ENCODE assay signal across 8 mouse cellular contexts in genomic region chr13:23584331-23584730, GRCm38 (mm10). TPM values are rescaled to one million over a fixed set of nuclear protein-coding genes. Genes with fewer than 3 reads are reported as not detected.
DNase-seq lines count a peak whose midpoint lies in the region; ATAC-seq and TF ChIP-seq lines count a peak whose summit lies in the region.

No protein-coding gene starts in this region.

- no peaks in the 10 kb centered on the region for H3K36me3 ChIP-seq in kidney, adult 2 months (ENCODE audit: control insufficient read depth, insufficient read depth, low read length)
- no peaks in the 10 kb centered on the region for H3K36me3 ChIP-seq in hindbrain, embryonic 10.5 days
- no peaks in the 10 kb centered on the region for H3K36me3 ChIP-seq in midbrain, embryonic 12.5 days

- H3K9ac ChIP-seq in midbrain, embryonic 12.5 days (replicated peaks): peak overlapping the region; percentile 62; the same call in 1 of the 2 replicates

- 0 out of 2 replicates have a peak overlapping the region, but pooled peaks have one; percentile 3 for H3K4me3 ChIP-seq in kidney, adult 2 months (ENCODE audit: insufficient read depth, low read depth, low read length)
- H3K4me3 ChIP-seq in hindbrain, embryonic 10.5 days: peak overlapping the region; percentile 57
- peak overlapping the region; percentile 48; the same call in 1 of the 2 replicates for H3K4me3 ChIP-seq in midbrain, embryonic 12.5 days

- H3K27ac ChIP-seq in kidney, adult 2 months (ENCODE audit: insufficient read depth, low read depth, low read length): peak overlapping the region; percentile 55
- H3K27ac ChIP-seq in hindbrain, embryonic 10.5 days: peak overlapping the region; percentile 95
- H3K27ac ChIP-seq in midbrain, embryonic 12.5 days (replicated peaks): peak overlapping the region; percentile 95

- TF ChIP-seq POLR2A in kidney, adult 2 months (IDR thresholded peaks at IDR 0.05; ENCODE audit: low read depth, low read length): no peak

- no peaks in the 10 kb centered on the region for H3K9me3 ChIP-seq in hindbrain, embryonic 10.5 days
- no peaks in the 10 kb centered on the region for H3K9me3 ChIP-seq in midbrain, embryonic 12.5 days

- TF ChIP-seq CTCF in kidney, adult 2 months (conservative IDR thresholded peaks at IDR 0.05; ENCODE audit: insufficient read depth, insufficient read length, low read depth, low read length): no peak

- peaks cover 13% of the 10 kb centered on the region; the same call in 1 of the 2 replicates for H3K4me1 ChIP-seq in kidney, adult 2 months (ENCODE audit: control insufficient read depth, insufficient read depth, low read length)
- peaks cover 48% of the 10 kb centered on the region for H3K4me1 ChIP-seq in hindbrain, embryonic 10.5 days (replicated peaks)
- peaks cover 34% of the 10 kb centered on the region for H3K4me1 ChIP-seq in midbrain, embryonic 12.5 days

- H3K27me3 ChIP-seq in kidney, adult 2 months (replicated peaks; ENCODE audit: control insufficient read depth, insufficient read depth, low read length): no peaks in the 10 kb centered on the region
- H3K27me3 ChIP-seq in hindbrain, embryonic 10.5 days (ENCODE audit: insufficient read depth, poor library complexity, severe bottlenecking): no peaks in the 10 kb centered on the region
- H3K27me3 ChIP-seq in midbrain, embryonic 12.5 days: no peaks in the 10 kb centered on the region

- peak; percentile 7 for DNase-seq in kidney, adult 2 months
- no peak for DNase-seq in kidney, postnatal 25 days
- peak; percentile 55 for DNase-seq in ZHBTc4 (ENCODE audit: low read depth, low spot score)
- no peak for DNase-seq in hindbrain, embryonic 10.5 days (ENCODE audit: low spot score)
- no peak for DNase-seq in right cerebral cortex, postnatal 14 days
- DNase-seq in urinary bladder, postnatal 25 days (ENCODE audit: low spot score): no peak
- no peak for DNase-seq in frontal cortex, postnatal 36 days (ENCODE audit: low spot score in 2 of 2)

- ATAC-seq in midbrain, embryonic 12.5 days (ENCODE audit: low FRiP score, low read depth): no peak

- H3K4me2 ChIP-seq in midbrain, embryonic 12.5 days (replicated peaks): peak overlapping the region; percentile 77

RNA-seq across cellular contexts. Expression of gene Hist1h4d, which starts 2.9 kb away (rescaled TPM):
- polyA plus RNA-seq in kidney, adult 2 months (2012; rRNA removed): 3.7 and 5.4 TPM in 2 replicates
- polyA plus RNA-seq in hindbrain, embryonic 10.5 days (2016; fragmentation: Nextera tagmentation; extraction: Ambion mirVana): 101 and 107 TPM in 2 replicates
- 109 and 113 TPM in 2 replicates for polyA plus RNA-seq in midbrain, embryonic 12.5 days (2016; fragmentation: Nextera tagmentation; extraction: Ambion mirVana)

RNA-seq across cellular contexts. Expression of gene Hist1h3d, which starts 8.8 kb away (rescaled TPM):
- 0.68 and 0.88 TPM in 2 replicates for polyA plus RNA-seq in kidney, adult 2 months (2012; rRNA removed)
- polyA plus RNA-seq in hindbrain, embryonic 10.5 days (2016; fragmentation: Nextera tagmentation; extraction: Ambion mirVana): 4.8 and 10.9 TPM in 2 replicates
- polyA plus RNA-seq in midbrain, embryonic 12.5 days (2016; fragmentation: Nextera tagmentation; extraction: Ambion mirVana): 4.6 and 5.4 TPM in 2 replicates

RNA-seq across cellular contexts. Expression of gene Hist1h2ad, which starts 10.2 kb away (rescaled TPM):
- polyA plus RNA-seq in kidney, adult 2 months (2012; rRNA removed): not detected in 2 replicates
- polyA plus RNA-seq in hindbrain, embryonic 10.5 days (2016; fragmentation: Nextera tagmentation; extraction: Ambion mirVana): 1.8 and 2.2 TPM in 2 replicates
- polyA plus RNA-seq in midbrain, embryonic 12.5 days (2016; fragmentation: Nextera tagmentation; extraction: Ambion mirVana): 1.8 and 2.5 TPM in 2 replicates

RNA-seq across cellular contexts. Expression of gene Hist1h2bf, which starts 10.3 kb away (rescaled TPM):
- polyA plus RNA-seq in kidney, adult 2 months (2012; rRNA removed): 0.30 and 0.99 TPM in 2 replicates
- polyA plus RNA-seq in hindbrain, embryonic 10.5 days (2016; fragmentation: Nextera tagmentation; extraction: Ambion mirVana): 4.7 and 5.1 TPM in 2 replicates
- polyA plus RNA-seq in midbrain, embryonic 12.5 days (2016; fragmentation: Nextera tagmentation; extraction: Ambion mirVana): 4.5 and 5.1 TPM in 2 replicates

RNA-seq across cellular contexts. Expression of gene Hist1h2bg, which starts 13.1 kb away (rescaled TPM):
- 3.1 and 4.6 TPM in 2 replicates for polyA plus RNA-seq in kidney, adult 2 months (2012; rRNA removed)
- polyA plus RNA-seq in hindbrain, embryonic 10.5 days (2016; fragmentation: Nextera tagmentation; extraction: Ambion mirVana): 7.0 and 7.3 TPM in 2 replicates
- polyA plus RNA-seq in midbrain, embryonic 12.5 days (2016; fragmentation: Nextera tagmentation; extraction: Ambion mirVana): 13.0 and 13.8 TPM in 2 replicates

Comparison
In these comparisons a context has a peak if more than half of its experiments do, and no peak if none do; other contexts are left out.
1. DNase-seq: peak in kidney, adult 2 months (single experiment) and ZHBTc4 (single experiment); none in kidney, postnatal 25 days (0 of 2), hindbrain, embryonic 10.5 days (single experiment), right cerebral cortex, postnatal 14 days (single experiment), urinary bladder, postnatal 25 days (single experiment) and frontal cortex, postnatal 36 days (0 of 2).
2. H3K4me3 ChIP-seq: peak in every context shown above with its lines; median percentile 57 in hindbrain, embryonic 10.5 days; 48 in midbrain, embryonic 12.5 days; 3 in kidney, adult 2 months.
3. RNA of gene Hist1h4d, which starts 2.9 kb away (polyA plus RNA-seq): 109 to 113 TPM in midbrain, embryonic 12.5 days and 101 to 107 TPM in hindbrain, embryonic 10.5 days; 3.7 to 5.4 TPM in kidney, adult 2 months; every median in the first group is over 10 times any median in the second.
4. Peak in every context shown above with its lines, with median percentiles within 50 percentile points of each other: H3K27ac ChIP-seq.